Mouse (Mus musculus) kidney, embryonic 15.5 days (tissue): ENCODE results near the gene Rtn4ip1. TPM values are rescaled to one million over a fixed set of nuclear protein-coding genes. Genes with fewer than 3 reads are reported as not detected.
"Not testable (repeated sequence)": the region's sequence is repeated elsewhere in the genome, so short reads cannot be mapped to it uniquely, and the experiment has no call there.

ENCODE experiments used
- ATAC-seq: fragments of 200-750 bp; cut with Nextera tagmentation; replicated peaks from 2 replicates; pipeline ENCODE4 v1.8.0; 2017; ENCODE audit warnings: moderate TSS enrichment; ENCODE audit not compliant: low FRiP score
- H3K27ac ChIP-seq: fragments of 300-500 bp; sonication (generic); 2 replicates; pipeline ENCODE4 v1.5.1; 2015; ENCODE audit warnings: mild to moderate bottlenecking, inconsistent platforms
- H3K27me3 ChIP-seq: fragments of 300-500 bp; sonication (generic); 2 replicates; pipeline ENCODE4 v1.6.1; 2015; ENCODE audit warnings: inconsistent platforms
- H3K36me3 ChIP-seq: fragments of 300-500 bp; sonication (generic); 2 replicates; pipeline ENCODE4 v1.6.1; 2015; ENCODE audit warnings: inconsistent platforms
- H3K4me1 ChIP-seq: fragments of 300-500 bp; sonication (generic); 2 replicates; pipeline ENCODE4 v1.6.1; 2015; ENCODE audit warnings: inconsistent platforms
- H3K4me2 ChIP-seq: fragments of 300-500 bp; sonication (generic); 2 replicates; pipeline ENCODE4 v1.6.1; 2015; ENCODE audit warnings: moderate library complexity, mild to moderate bottlenecking, inconsistent platforms
- H3K4me3 ChIP-seq: fragments of 300-500 bp; sonication (generic); replicated peaks from 2 replicates; pipeline ENCODE4 v1.5.1; 2015; ENCODE audit warnings: mild to moderate bottlenecking, inconsistent platforms
- H3K9ac ChIP-seq: fragments of 300-500 bp; sonication (generic); 2 replicates; pipeline ENCODE4 v1.6.1; 2015; ENCODE audit warnings: mild to moderate bottlenecking, inconsistent platforms
- H3K9me3 ChIP-seq: fragments of 300-500 bp; sonication (generic); replicated peaks from 2 replicates; pipeline ENCODE4 v1.6.1; 2016; ENCODE audit warnings: inconsistent platforms
- WGBS: fragments of 180-500 bp; shearing (Covaris S2); methylation state at CpG from one replicate; pipeline ENCODE4 v1.1.7; 2015; ENCODE audit warnings: mixed read lengths; 5-methylcytosine and 5-hydroxymethylcytosine counted together
- polyA plus RNA-seq: library from polyadenylated mRNA; unstranded; fragments of >200 nt; fragmentation: Nextera tagmentation; extraction: Ambion mirVana; gene quantifications from 2 replicates; pipeline ENCODE4 v1.2.1, GENCODE M21; 2015

Gene Rtn4ip1
- polyA plus RNA-seq, 1 experiment from 2014 or later = 17.1 TPM

DNA sequence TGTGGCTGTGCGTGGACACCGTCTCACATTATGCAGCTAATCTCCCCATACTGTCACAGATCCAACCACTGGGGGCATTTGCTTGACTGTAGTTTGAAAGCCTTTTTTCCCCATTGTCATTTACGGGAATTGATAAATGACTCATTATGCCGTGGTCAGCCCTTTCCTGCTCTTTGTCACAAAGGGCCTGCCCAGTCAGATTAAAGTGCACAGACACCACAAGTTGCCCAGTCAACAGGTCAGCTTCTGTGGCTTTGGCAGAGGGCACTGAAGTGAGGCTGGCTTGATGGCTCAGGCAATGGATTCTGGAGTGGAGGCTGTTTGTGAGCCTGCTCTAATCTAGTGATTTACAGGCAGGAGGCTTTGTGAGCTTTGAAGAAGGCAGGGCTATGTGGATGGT is 42.1 kb downstream of the Rtn4ip1 start:
- WGBS = 52% methylated on average over 4 of the region's 4 CpGs
- ATAC-seq = no peak
- H3K27ac ChIP-seq = 0 out of 2 replicates have a peak overlapping the region, but pooled peaks have one; percentile 28
- H3K27me3 ChIP-seq = no peaks in the 10 kb centered on the region
- no peak overlapping the region for H3K4me2 ChIP-seq
- no peak overlapping the region for H3K9ac ChIP-seq
- H3K4me1 ChIP-seq = peaks cover 7% of the 10 kb centered on the region
- peaks cover 14% of the 10 kb centered on the region; the same call in 1 of the 2 replicates for H3K36me3 ChIP-seq
- H3K4me3 ChIP-seq = no peak overlapping the region
- no peaks in the 10 kb centered on the region for H3K9me3 ChIP-seq

DNA sequence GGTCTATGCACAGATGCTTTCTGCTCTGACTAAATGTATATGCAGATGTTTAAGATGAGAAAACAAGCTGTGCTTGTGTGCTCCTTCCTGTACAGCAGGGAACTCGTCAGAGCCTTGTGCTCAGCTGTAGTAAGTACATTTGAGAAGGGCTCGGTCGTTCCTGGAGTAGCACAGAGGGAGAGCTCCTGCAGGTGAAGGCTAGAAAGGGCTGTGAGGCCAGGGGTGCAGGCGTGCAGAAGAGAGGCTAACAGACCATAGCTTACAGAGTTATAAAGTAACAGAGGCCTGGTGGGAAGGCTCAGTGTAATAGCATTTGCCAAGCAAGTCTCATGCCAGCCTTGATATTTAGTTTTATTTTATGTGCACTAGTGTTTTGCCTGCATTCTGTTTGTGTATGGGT is 43.8 kb downstream of the Rtn4ip1 start:
- H3K27me3 ChIP-seq = no peaks in the 10 kb centered on the region
- H3K9ac ChIP-seq = no peak overlapping the region
- peaks cover 10% of the 10 kb centered on the region; the same call in 1 of the 2 replicates for H3K36me3 ChIP-seq
- WGBS = 48% methylated on average over 4 of the region's 4 CpGs
- no peaks in the 10 kb centered on the region for H3K9me3 ChIP-seq
- H3K27ac ChIP-seq = peak overlapping the region; percentile 66
- ATAC-seq = peak; percentile 79; the same call in 1 of the 2 replicates
- no peak overlapping the region for H3K4me3 ChIP-seq
- H3K4me2 ChIP-seq = no peak overlapping the region
- H3K4me1 ChIP-seq = peaks cover 7% of the 10 kb centered on the region

DNA sequence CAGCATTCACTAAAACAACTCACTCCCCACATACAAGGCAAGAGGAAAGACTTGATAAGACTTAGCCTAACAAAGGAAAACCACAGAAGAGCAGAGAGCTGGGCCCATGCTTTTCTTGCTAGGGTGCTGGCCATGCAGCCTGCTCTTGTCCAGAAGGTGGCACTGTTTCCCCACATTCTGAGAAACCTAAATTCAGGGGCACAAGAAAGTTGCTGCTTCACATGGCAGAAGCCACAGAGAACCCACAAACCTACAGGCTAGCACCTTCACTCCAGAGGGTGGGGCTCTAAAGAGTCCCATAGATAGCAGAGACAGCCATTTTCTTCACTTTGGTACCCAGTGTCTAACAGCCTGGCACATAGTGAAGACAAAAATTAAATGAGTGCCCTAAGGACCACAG is 52.3 kb downstream of the Rtn4ip1 start:
- Histone ChIP-seq H3K9me3 (no peaks in the 10 kb centered on the region), H3K27ac (no peak overlapping the region), H3K9ac (no peak overlapping the region), H3K27me3 (no peaks in the 10 kb centered on the region), H3K4me1 (no peaks in the 10 kb centered on the region), H3K4me2 (no peak overlapping the region), H3K4me3 (no peak overlapping the region), H3K36me3 (no peaks in the 10 kb centered on the region)
- no peak for ATAC-seq

DNA sequence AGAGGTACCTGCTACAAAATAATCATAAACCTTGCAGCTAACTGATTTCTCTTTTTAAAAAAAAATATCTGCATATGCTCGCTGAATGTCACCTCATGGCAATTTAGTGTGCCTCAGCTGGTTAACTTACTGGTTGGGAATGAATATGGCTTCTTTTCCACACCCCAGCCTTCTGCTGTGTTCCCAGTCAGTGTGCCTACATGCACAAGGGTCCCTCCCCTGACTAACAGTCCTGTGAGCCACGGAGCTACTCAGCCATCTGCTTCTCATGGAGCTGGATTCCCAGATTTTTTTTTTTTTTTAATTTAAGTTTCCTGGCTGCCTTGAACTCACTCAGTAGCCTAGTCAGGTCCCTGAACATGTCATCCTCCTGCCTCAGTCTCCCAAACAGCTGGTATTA is 63.3 kb downstream of the Rtn4ip1 start:
- WGBS = 66% methylated on average over 2 of the region's 2 CpGs
- H3K9me3 ChIP-seq = no peaks in the 10 kb centered on the region

DNA sequence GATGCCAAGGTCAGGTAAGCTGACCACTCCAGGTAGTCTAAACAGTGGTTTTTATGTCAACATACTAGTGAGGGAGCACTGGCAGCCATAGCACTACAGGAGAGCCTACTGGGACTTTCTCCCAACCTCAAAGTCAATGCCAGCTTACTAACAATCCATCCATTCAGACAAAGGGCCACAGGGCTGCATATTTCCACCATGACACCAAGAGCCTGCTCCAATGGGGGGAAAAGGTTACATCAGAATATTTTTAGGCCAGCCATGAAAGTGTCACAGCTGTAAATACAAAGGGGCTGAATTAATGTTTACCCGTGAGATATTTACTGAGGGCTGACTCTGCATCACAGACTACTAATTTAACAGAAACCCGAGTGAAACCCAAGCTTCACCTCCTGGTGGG is 71.6 kb downstream of the Rtn4ip1 start:
- Histone ChIP-seq H3K9ac (no peak overlapping the region), H3K9me3 (no peaks in the 10 kb centered on the region), H3K36me3 (no peaks in the 10 kb centered on the region), H3K4me2 (no peak overlapping the region), H3K4me1 (0 out of 2 replicates have a peak, but pooled peaks cover 2% of the 10 kb centered on the region), H3K27me3 (no peaks in the 10 kb centered on the region), H3K27ac (0 out of 2 replicates have a peak overlapping the region, but pooled peaks have one; percentile 27), H3K4me3 (no peak overlapping the region)
- no peak for ATAC-seq
- 48% methylated on average over 2 of the region's 2 CpGs for WGBS

More for the DNA sequence above, 63.3 kb downstream of the Rtn4ip1 start:
- Histone ChIP-seq H3K27me3 (no peaks in the 10 kb centered on the region), H3K4me2 (no peak overlapping the region), H3K9ac (no peak overlapping the region), H3K36me3 (peaks cover 7% of the 10 kb centered on the region; the same call in 1 of the 2 replicates), H3K4me3 (no peak overlapping the region), H3K4me1 (no peaks in the 10 kb centered on the region), H3K27ac (no peak overlapping the region)
- ATAC-seq = no peak

DNA sequence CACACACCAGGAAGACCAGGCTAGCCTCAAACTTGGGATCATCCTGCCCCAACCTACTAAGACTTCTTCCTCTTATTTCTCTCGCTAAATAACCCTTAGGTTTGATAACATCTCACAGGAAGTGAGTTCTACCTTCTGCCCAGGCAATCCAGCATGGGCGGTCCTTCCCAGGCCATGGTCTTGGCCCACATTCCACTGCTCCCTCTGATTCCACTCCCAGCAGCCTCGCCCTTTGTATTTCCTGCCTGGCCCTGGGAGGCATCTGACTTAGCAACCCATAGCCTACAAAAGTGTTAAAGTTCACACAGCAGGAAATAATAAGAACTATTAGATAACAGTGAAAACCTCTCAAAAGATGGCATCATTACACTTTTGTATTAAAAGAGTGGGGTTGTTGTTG is 75.7 kb downstream of the Rtn4ip1 start:
- Histone ChIP-seq H3K9ac (no peak overlapping the region), H3K27me3 (no peaks in the 10 kb centered on the region), H3K4me3 (no peak overlapping the region), H3K9me3 (no peaks in the 10 kb centered on the region), H3K27ac (no peak overlapping the region), H3K4me2 (no peak overlapping the region), H3K4me1 (0 out of 2 replicates have a peak, but pooled peaks cover 2% of the 10 kb centered on the region), H3K36me3 (no peaks in the 10 kb centered on the region)
- ATAC-seq = no peak
- 57% methylated on average over 3 of the region's 3 CpGs for WGBS

DNA sequence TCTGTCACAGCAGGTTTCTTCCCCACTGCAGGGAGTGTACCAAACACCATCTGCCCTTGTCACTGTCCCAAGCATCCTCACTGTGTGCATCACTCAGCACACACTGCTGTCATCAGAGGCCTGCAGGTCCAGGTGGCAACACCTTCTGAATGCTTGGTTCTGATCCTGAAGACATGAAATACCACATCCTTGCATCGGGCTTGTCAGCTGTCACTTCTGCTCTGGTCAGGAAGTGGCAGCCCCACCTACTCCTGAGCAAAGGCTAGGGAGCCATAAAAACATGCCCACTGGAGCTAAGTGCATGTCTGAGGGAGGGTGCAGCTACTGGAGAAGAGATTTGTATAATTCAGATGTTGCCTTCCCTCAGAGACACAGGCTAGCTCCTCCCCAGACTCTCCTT is 78.5 kb downstream of the Rtn4ip1 start:
- H3K4me1 ChIP-seq = peaks cover 4% of the 10 kb centered on the region; the same call in 1 of the 2 replicates
- no peak overlapping the region for H3K27ac ChIP-seq
- WGBS = 66% methylated on average over 1 of the region's 1 CpGs
- H3K36me3 ChIP-seq = no peaks in the 10 kb centered on the region
- H3K9me3 ChIP-seq = no peaks in the 10 kb centered on the region
- H3K4me2 ChIP-seq = no peak overlapping the region
- no peak overlapping the region for H3K9ac ChIP-seq
- H3K27me3 ChIP-seq = no peaks in the 10 kb centered on the region
- ATAC-seq = no peak
- no peak overlapping the region for H3K4me3 ChIP-seq

DNA sequence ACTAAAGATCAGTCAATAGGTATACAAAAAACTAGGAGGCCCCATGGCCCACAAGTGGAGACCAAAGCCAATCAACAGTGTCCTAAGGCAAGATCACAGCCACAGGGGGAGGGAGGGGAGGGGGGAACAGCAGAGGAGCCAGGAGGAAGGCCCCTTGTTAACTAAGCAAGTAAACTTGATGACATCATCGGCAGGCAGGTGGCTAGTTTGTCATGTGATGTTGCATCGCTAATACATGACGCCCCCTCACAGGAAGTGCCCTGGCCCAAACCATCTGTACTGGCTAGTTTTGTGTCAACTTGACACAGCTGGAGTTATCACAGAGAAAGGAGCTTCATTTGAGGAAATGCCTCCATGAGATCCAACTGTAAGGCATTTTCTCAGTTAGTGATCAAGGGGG is 79.1 kb downstream of the Rtn4ip1 start:
- not testable (repeated sequence) for ATAC-seq, H3K27me3 ChIP-seq, H3K36me3 ChIP-seq, H3K4me3 ChIP-seq, H3K4me2 ChIP-seq, H3K9me3 ChIP-seq, H3K9ac ChIP-seq, H3K4me1 ChIP-seq, H3K27ac ChIP-seq
- WGBS = 91% methylated on average over 3 of the region's 3 CpGs

DNA sequence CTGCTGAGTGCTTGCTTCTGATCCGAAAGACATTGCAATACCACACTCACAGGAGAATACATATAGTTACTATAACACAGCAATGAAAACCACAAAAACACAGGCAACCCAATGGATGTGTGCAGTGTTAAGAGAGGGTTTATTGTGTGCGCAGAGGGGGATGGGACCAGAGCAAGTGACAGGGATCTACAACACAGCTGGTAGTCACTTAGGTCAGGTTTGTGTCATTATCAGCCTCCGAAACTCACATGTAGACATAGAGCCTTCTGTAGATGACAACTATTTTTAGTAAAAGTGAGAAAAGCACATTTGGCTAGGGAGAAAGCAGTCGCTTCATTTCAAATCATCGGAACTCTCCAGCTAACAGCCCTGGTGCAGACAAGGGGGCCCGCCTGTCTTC is 80.9 kb downstream of the Rtn4ip1 start:
- ATAC-seq = no peak
- WGBS = 83% methylated on average over 6 of the region's 6 CpGs
- peaks cover 4% of the 10 kb centered on the region; the same call in 1 of the 2 replicates for H3K4me1 ChIP-seq

DNA sequence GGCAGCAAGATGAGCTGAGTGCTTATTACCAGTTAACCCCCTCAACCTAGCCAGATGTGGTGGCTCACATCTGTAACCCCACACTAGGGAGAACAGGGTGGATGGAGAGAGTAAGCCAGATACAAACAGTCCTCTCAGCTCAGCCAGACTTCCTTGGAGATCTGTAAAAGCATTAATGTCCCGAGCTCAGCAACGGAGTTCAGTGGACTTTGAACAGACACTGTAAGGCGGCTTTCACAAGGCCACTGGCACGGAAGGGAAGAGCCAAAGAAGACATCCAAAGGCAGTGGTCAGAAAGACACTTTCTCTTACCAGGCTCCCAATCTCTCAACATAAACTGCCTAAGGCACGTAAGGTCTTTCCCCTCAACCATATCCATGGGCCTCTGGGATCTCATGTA is 81.6 kb downstream of the Rtn4ip1 start:
- ATAC-seq = no peak
- H3K4me2 ChIP-seq = no peak overlapping the region
- H3K4me1 ChIP-seq = peaks cover 4% of the 10 kb centered on the region; the same call in 1 of the 2 replicates
- no peak overlapping the region for H3K27ac ChIP-seq
- H3K27me3 ChIP-seq = no peaks in the 10 kb centered on the region
- no peak overlapping the region for H3K9ac ChIP-seq
- H3K4me3 ChIP-seq = no peak overlapping the region
- H3K9me3 ChIP-seq = no peaks in the 10 kb centered on the region
- 80% methylated on average over 5 of the region's 5 CpGs for WGBS
- no peaks in the 10 kb centered on the region for H3K36me3 ChIP-seq

More for the DNA sequence above, 80.9 kb downstream of the Rtn4ip1 start:
- H3K27me3 ChIP-seq = no peaks in the 10 kb centered on the region
- no peak overlapping the region for H3K27ac ChIP-seq
- no peak overlapping the region for H3K9ac ChIP-seq
- H3K36me3 ChIP-seq = no peaks in the 10 kb centered on the region
- H3K9me3 ChIP-seq = no peaks in the 10 kb centered on the region
- H3K4me3 ChIP-seq = no peak overlapping the region
- no peak overlapping the region for H3K4me2 ChIP-seq

DNA sequence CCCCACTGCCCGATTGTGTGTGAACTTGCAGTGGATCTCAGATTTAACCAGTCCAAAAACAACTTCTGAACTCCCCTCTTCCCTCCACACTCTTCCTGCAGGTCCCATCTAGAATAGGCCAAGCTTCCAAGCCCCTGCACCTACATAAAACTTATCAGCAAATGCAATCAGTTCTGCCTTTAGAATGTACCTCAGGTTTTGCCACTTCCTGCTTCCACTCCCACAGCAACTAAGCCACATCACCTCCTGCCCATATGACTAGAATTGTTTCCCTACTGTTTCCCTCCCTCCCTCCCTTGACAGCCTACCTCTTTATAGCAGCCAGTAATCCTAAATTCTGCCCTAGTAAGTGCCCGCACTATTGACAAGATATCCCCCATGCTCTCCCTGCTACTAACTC is 82.3 kb downstream of the Rtn4ip1 start:
- no peak for ATAC-seq
- no peak overlapping the region for H3K4me3 ChIP-seq
- no peak overlapping the region for H3K27ac ChIP-seq
- no peaks in the 10 kb centered on the region for H3K27me3 ChIP-seq
- 86% methylated on average over 2 of the region's 2 CpGs for WGBS
- no peak overlapping the region for H3K9ac ChIP-seq
- no peak overlapping the region for H3K4me2 ChIP-seq
- H3K9me3 ChIP-seq = no peaks in the 10 kb centered on the region
- no peaks in the 10 kb centered on the region for H3K36me3 ChIP-seq
- H3K4me1 ChIP-seq = peaks cover 4% of the 10 kb centered on the region; the same call in 1 of the 2 replicates

DNA sequence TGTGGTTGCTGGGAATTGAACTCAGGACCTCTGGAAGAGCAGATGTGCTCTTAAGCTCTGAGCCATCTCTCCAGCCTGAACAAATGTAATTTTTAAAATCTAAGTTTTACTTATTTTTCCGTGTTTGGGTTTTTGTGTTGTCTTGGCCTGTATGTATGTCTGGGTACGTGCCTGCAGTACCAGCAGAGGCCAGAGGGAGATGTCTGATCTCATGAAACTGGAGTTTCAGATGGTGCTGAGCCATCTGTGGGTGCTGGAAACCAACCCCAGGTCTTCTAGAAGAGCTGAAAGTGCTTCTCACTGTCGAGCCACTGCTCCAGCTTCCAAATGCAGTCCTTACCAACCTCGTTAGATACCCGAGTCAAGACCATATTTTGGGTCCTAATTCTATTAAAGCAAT is 89.7 kb downstream of the Rtn4ip1 start:
- ATAC-seq = no peak

DNA sequence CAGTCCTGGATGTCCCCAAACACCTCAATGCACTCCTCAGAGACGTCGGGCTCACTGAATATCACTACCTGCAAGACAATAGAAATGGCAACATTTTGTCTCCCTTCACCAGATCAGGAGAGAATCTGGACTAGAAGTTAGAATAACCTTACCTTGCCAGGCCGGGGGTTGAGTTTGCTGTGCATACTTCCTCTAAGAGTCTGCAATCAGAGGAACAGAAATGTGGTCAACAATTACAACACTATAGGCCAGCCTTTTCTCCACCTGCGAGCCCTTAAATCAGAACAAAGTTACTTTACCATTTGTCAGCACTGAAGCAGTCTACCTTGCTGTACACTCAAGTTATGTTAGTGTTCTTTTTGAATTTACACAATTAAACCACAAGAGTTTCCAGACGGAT is 90.9 kb downstream of the Rtn4ip1 start:
- 85% methylated on average over 5 of the region's 5 CpGs for WGBS
- no peak for ATAC-seq
- H3K36me3 ChIP-seq = no peaks in the 10 kb centered on the region

More for the DNA sequence above, 89.7 kb downstream of the Rtn4ip1 start:
- H3K4me1 ChIP-seq = no peaks in the 10 kb centered on the region
- H3K27me3 ChIP-seq = no peaks in the 10 kb centered on the region
- H3K36me3 ChIP-seq = no peaks in the 10 kb centered on the region
- WGBS = 93% methylated on average over 5 of the region's 5 CpGs
- no peak overlapping the region for H3K9ac ChIP-seq
- no peak overlapping the region for H3K4me2 ChIP-seq
- no peaks in the 10 kb centered on the region for H3K9me3 ChIP-seq
- H3K27ac ChIP-seq = no peak overlapping the region
- no peak overlapping the region for H3K4me3 ChIP-seq

More for the DNA sequence above, 90.9 kb downstream of the Rtn4ip1 start:
- Histone ChIP-seq H3K27me3 (no peaks in the 10 kb centered on the region), H3K4me2 (no peak overlapping the region), H3K27ac (no peak overlapping the region), H3K9me3 (no peaks in the 10 kb centered on the region), H3K9ac (no peak overlapping the region), H3K4me1 (no peaks in the 10 kb centered on the region), H3K4me3 (no peak overlapping the region)
